Mouse (Mus musculus) kidney, adult 11 months (tissue): Measurements from ENCODE around the gene Agrp.

Source experiments
- DNase-seq: peaks from one replicate; pipeline ENCODE4 v3.0.0; 2022

Gene Agrp

GRCm38 (mm10) chr8:105636963-105637510 is at the start of gene Agrp:
Gene Agrp (minus strand): TSS chr8:105637393.
- DNase-seq = no peak

GRCm38 (mm10) chr8:105686551-105686950 is 49.4 kb upstream of the Agrp start:
- peak; percentile 1 for DNase-seq

- peak; percentile 41 for DNase-seq
Observed at GRCm38 (mm10) chr8:105685796-105686308, 48.7 kb upstream of the Agrp start, which contains the start of gene Carmil2. Gene Carmil2 (plus strand): TSS chr8:105686274.

GRCm38 (mm10) chr8:105685325-105685724 is 48.1 kb upstream of the Agrp start:
- DNase-seq = peak; percentile 1

GRCm38 (mm10) chr8:105677891-105678290 is 40.7 kb upstream of the Agrp start:
- DNase-seq = no peak

GRCm38 (mm10) chr8:105661167-105661566 is 24.0 kb upstream of the Agrp start:
- peak; percentile 18 for DNase-seq

GRCm38 (mm10) chr8:105657641-105658040 is 20.4 kb upstream of the Agrp start:
- no peak for DNase-seq

- DNase-seq = no peak
Observed at GRCm38 (mm10) chr8:105648929-105649328, 11.7 kb upstream of the Agrp start.

GRCm38 (mm10) chr8:105645205-105645604 is 8.0 kb upstream of the Agrp start:
- DNase-seq = no peak

GRCm38 (mm10) chr8:105640511-105640910 is 3.3 kb upstream of the Agrp start:
- DNase-seq = no peak

- no peak for DNase-seq
Observed at GRCm38 (mm10) chr8:105639835-105640234, 2.6 kb upstream of the Agrp start.

GRCm38 (mm10) chr8:105638510-105638909 is 1.3 kb upstream of the Agrp start:
- no peak for DNase-seq

GRCm38 (mm10) chr8:105637601-105638041 is 428 bp upstream of the Agrp start:
- DNase-seq = no peak

GRCm38 (mm10) chr8:105636018-105636962 is 903 bp downstream of the Agrp start, which contains the start of gene Ctcf:
Gene Ctcf (plus strand): TSS chr8:105636568.
- DNase-seq = peak; percentile 90

GRCm38 (mm10) chr8:105635481-105635880 is 1.7 kb downstream of the Agrp start:
- no peak for DNase-seq

GRCm38 (mm10) chr8:105634771-105635458 is 2.3 kb downstream of the Agrp start:
- no peak for DNase-seq

- no peak for DNase-seq
Observed at GRCm38 (mm10) chr8:105629337-105629736, 7.9 kb downstream of the Agrp start.

- no peak for DNase-seq
Observed at GRCm38 (mm10) chr8:105626086-105626485, 11.1 kb downstream of the Agrp start.

GRCm38 (mm10) chr8:105624831-105625230 is 12.4 kb downstream of the Agrp start:
- no peak for DNase-seq

- DNase-seq = no peak
Observed at GRCm38 (mm10) chr8:105624401-105624800, 12.8 kb downstream of the Agrp start.

GRCm38 (mm10) chr8:105623679-105624245 is 13.4 kb downstream of the Agrp start:
- no peak for DNase-seq

GRCm38 (mm10) chr8:105623118-105623517 is 14.1 kb downstream of the Agrp start:
- no peak for DNase-seq

GRCm38 (mm10) chr8:105622421-105622920 is 14.7 kb downstream of the Agrp start:
- DNase-seq = peak; percentile 95
